Mouse (Mus musculus): Measurements from ENCODE around the gene D130043K22Rik. TPM values are rescaled to one million over a fixed set of nuclear protein-coding genes. Genes with fewer than 3 reads are reported as not detected.

The D130043K22Rik gene
- polyA plus RNA-seq, 2 experiments: 0.06 to 0.11 TPM

DNA sequence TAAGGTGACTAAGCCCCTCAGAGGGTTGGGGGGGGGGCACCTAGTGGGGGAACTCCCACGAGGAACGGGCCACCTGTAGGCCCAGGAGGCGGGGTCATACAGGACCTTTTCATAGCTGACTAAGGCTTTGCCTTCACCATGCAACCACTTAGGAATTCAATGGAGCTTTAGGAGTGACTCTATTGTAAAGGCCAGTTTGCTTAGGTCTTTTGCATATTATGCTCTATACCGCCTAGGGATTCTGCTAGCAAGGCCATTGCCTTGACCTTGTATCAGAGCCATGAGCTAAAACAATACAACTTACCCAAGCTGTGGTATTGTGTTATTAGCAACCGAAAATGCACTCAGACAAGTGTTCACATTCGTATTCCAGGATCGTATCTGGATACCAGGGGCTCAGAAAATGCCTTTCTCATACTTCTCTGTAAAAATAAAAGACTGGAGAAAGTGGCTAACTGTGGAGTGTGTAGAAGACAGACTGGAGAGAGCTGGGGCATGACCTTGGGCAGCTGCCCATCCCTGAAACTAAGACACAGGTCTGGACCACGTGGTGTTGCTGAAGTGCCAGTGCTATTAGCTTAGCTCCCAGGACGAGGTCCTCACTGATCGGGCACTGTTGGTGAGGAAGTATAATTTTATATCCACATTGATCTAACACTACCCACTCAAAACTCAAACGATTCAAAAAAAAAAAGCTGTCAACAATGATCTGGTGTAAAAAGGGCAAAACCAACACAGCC is 62.1 kb downstream of the D130043K22Rik start:
- Histone ChIP-seq H3K9ac (replicated peaks) (no peak overlapping the region), H3K4me2 (ENCODE audit: low read depth) (no peak overlapping the region), H3K4me1 (replicated peaks; ENCODE audit: control insufficient read depth in 2 of 2, insufficient read depth in 2 of 2, low read length in 1 of 2) (no peaks in the 10 kb centered on the region), H3K9me3 (ENCODE audit: control insufficient read depth, low read length) (no peaks in the 10 kb centered on the region), H3K4me3 (ENCODE audit: insufficient read depth in 1 of 2, low read depth in 2 of 2, low read length in 2 of 2) (no peak overlapping the region), H3K27me3 (ENCODE audit: control insufficient read depth, insufficient read depth, low read length) (no peaks in the 10 kb centered on the region), H3K27ac (no peak overlapping the region), H3K36me3 (replicated peaks; ENCODE audit: control insufficient read depth, insufficient read depth, low read depth) (no peaks in the 10 kb centered on the region)
- TF ChIP-seq CTCF (IDR thresholded peaks at IDR 0.05; ENCODE audit: low read depth) (no peak), EP300 (IDR thresholded peaks at IDR 0.05; ENCODE audit: low read depth) (no peak)
- no peak for DNase-seq (ENCODE audit: low read depth in 3 of 3, low spot score in 3 of 3)
- 63% methylated on average over 11 of the region's 11 CpGs for WGBS (ENCODE audit: insufficient replicate concordance)
- no peak for ATAC-seq (ENCODE audit: insufficient read depth)

DNA sequence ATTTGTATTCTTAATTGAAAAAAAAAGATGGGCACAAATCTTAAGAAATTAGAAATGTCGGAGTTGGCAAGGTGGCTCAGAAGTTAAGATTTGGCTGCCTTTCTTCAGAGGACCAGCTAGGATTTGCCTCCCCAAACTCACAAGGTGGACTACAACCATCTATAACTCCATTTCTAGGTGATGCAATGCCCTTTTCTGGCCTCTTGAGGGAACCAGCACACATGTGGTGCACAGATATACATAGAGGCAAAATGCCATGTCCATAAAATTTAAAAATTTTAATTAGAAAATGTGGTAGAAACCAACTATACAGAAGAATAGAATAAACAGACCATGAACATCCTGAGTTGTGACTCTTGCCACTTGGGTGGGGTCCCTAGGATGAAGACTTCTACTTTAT is 64.2 kb downstream of the D130043K22Rik start:
- TF ChIP-seq CTCF (IDR thresholded peaks at IDR 0.05; ENCODE audit: low read depth): no peak
- TF ChIP-seq EP300 (IDR thresholded peaks at IDR 0.05; ENCODE audit: low read depth): no peak
- Histone ChIP-seq H3K4me1 (replicated peaks; ENCODE audit: control insufficient read depth in 2 of 2, insufficient read depth in 2 of 2, low read length in 1 of 2) (no peaks in the 10 kb centered on the region), H3K9me3 (ENCODE audit: control insufficient read depth, low read length) (no peaks in the 10 kb centered on the region), H3K27me3 (ENCODE audit: control insufficient read depth, insufficient read depth, low read length) (no peaks in the 10 kb centered on the region), H3K4me2 (ENCODE audit: low read depth) (no peak overlapping the region), H3K36me3 (replicated peaks; ENCODE audit: control insufficient read depth, insufficient read depth, low read depth) (no peaks in the 10 kb centered on the region), H3K27ac (no peak overlapping the region), H3K4me3 (ENCODE audit: insufficient read depth in 1 of 2, low read depth in 2 of 2, low read length in 2 of 2) (no peak overlapping the region), H3K9ac (replicated peaks) (no peak overlapping the region)
- no peak for ATAC-seq (ENCODE audit: insufficient read depth)
- DNase-seq (ENCODE audit: low read depth in 3 of 3, low spot score in 3 of 3): no peak
- 74% methylated on average over 1 of the region's 1 CpGs for WGBS (ENCODE audit: insufficient replicate concordance)

GRCm38 (mm10) chr13:24913576-24913975 is 68.6 kb downstream of the D130043K22Rik start:
- Histone ChIP-seq H3K27me3 (ENCODE audit: control insufficient read depth, insufficient read depth, low read length) (no peaks in the 10 kb centered on the region), H3K9me3 (ENCODE audit: control insufficient read depth, low read length) (no peaks in the 10 kb centered on the region), H3K27ac (no peak overlapping the region), H3K4me2 (ENCODE audit: low read depth) (no peak overlapping the region), H3K36me3 (replicated peaks; ENCODE audit: control insufficient read depth, insufficient read depth, low read depth) (no peaks in the 10 kb centered on the region), H3K9ac (replicated peaks) (no peak overlapping the region), H3K4me1 (replicated peaks; ENCODE audit: control insufficient read depth in 2 of 2, insufficient read depth in 2 of 2, low read length in 1 of 2) (no peaks in the 10 kb centered on the region), H3K4me3 (ENCODE audit: insufficient read depth in 1 of 2, low read depth in 2 of 2, low read length in 2 of 2) (no peak overlapping the region)
- DNase-seq (ENCODE audit: low read depth in 3 of 3, low spot score in 3 of 3): no peak
- 76% methylated on average over 7 of the region's 7 CpGs for WGBS (ENCODE audit: insufficient replicate concordance)
- ATAC-seq (ENCODE audit: insufficient read depth): no peak
- TF ChIP-seq CTCF (IDR thresholded peaks at IDR 0.05; ENCODE audit: low read depth): no peak
- TF ChIP-seq EP300 (IDR thresholded peaks at IDR 0.05; ENCODE audit: low read depth): no peak

DNA sequence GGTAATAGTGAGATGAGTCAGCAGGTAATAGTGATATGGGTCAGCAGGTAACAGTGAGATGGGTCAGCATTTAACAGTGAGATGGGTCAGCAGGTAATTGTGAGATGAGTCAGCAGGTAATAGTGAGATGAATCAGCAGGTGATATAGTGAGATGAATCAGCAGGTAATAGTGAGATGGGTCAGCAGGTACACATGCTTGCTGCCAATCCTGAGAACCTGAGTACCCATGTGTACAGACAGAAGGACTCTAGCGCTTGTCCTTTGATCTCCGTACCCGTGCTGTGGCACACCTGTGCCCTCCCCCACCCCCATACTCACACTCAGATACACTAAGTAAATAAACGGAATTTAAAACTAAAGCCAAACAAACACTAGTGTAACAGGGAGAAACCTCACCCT is 70.0 kb downstream of the D130043K22Rik start:
- Histone ChIP-seq H3K36me3 (replicated peaks; ENCODE audit: control insufficient read depth, insufficient read depth, low read depth) (no peaks in the 10 kb centered on the region), H3K27me3 (ENCODE audit: control insufficient read depth, insufficient read depth, low read length) (no peaks in the 10 kb centered on the region), H3K27ac (no peak overlapping the region), H3K9me3 (ENCODE audit: control insufficient read depth, low read length) (no peaks in the 10 kb centered on the region), H3K4me3 (ENCODE audit: insufficient read depth in 1 of 2, low read depth in 2 of 2, low read length in 2 of 2) (no peak overlapping the region), H3K4me1 (replicated peaks; ENCODE audit: control insufficient read depth in 2 of 2, insufficient read depth in 2 of 2, low read length in 1 of 2) (no peaks in the 10 kb centered on the region), H3K9ac (replicated peaks) (no peak overlapping the region), H3K4me2 (ENCODE audit: low read depth) (no peak overlapping the region)
- no peak for ATAC-seq (ENCODE audit: insufficient read depth)
- WGBS (ENCODE audit: insufficient replicate concordance): 77% methylated on average over 4 of the region's 4 CpGs
- no peak for DNase-seq (ENCODE audit: low read depth in 3 of 3, low spot score in 3 of 3)
- TF ChIP-seq CTCF (IDR thresholded peaks at IDR 0.05; ENCODE audit: low read depth): no peak
- no peak for TF ChIP-seq EP300 (IDR thresholded peaks at IDR 0.05; ENCODE audit: low read depth)

GRCm38 (mm10) chr13:24915831-24916230 is 70.9 kb downstream of the D130043K22Rik start:
- DNase-seq (ENCODE audit: low read depth in 3 of 3, low spot score in 3 of 3) (no peak), ATAC-seq (ENCODE audit: insufficient read depth) (no peak)

More at GRCm38 (mm10) chr13:24915831-24916230, 70.9 kb downstream of the D130043K22Rik start:
- Histone ChIP-seq H3K27me3 (ENCODE audit: control insufficient read depth, insufficient read depth, low read length) (no peaks in the 10 kb centered on the region), H3K36me3 (replicated peaks; ENCODE audit: control insufficient read depth, insufficient read depth, low read depth) (no peaks in the 10 kb centered on the region), H3K27ac (no peak overlapping the region), H3K4me3 (ENCODE audit: insufficient read depth in 1 of 2, low read depth in 2 of 2, low read length in 2 of 2) (no peak overlapping the region), H3K4me1 (replicated peaks; ENCODE audit: control insufficient read depth in 2 of 2, insufficient read depth in 2 of 2, low read length in 1 of 2) (no peaks in the 10 kb centered on the region), H3K4me2 (ENCODE audit: low read depth) (no peak overlapping the region), H3K9me3 (ENCODE audit: control insufficient read depth, low read length) (no peaks in the 10 kb centered on the region), H3K9ac (replicated peaks) (no peak overlapping the region)
- WGBS (ENCODE audit: insufficient replicate concordance): 65% methylated on average over 13 of the region's 13 CpGs
- no peak for TF ChIP-seq EP300 (IDR thresholded peaks at IDR 0.05; ENCODE audit: low read depth)
- TF ChIP-seq CTCF (IDR thresholded peaks at IDR 0.05; ENCODE audit: low read depth): no peak

All from liver, embryonic 14.5 days (tissue).